Mouse (Mus musculus) thymus, adult 2 months (tissue): ENCODE results near the gene Ltbp2.

Source experiments
- CTCF ChIP-seq: fragments of 200-500 bp; IDR thresholded peaks from 2 replicates; pipeline ENCODE4 v1.5.1; 2012; ENCODE audit warnings: mild to moderate bottlenecking, control low read depth, low read length, moderate library complexity, borderline replicate concordance; ENCODE audit not compliant: control insufficient read depth, poor library complexity, insufficient read depth; ENCODE audit errors: extremely low read depth
- POLR2A ChIP-seq: fragments of 200-500 bp; IDR thresholded peaks from 2 replicates; pipeline ENCODE4 v1.6.1; 2012; ENCODE audit warnings: mild to moderate bottlenecking, low read length, control low read depth, moderate library complexity; ENCODE audit not compliant: control insufficient read depth, poor library complexity, insufficient read depth; ENCODE audit errors: extremely low read depth

DNA sequence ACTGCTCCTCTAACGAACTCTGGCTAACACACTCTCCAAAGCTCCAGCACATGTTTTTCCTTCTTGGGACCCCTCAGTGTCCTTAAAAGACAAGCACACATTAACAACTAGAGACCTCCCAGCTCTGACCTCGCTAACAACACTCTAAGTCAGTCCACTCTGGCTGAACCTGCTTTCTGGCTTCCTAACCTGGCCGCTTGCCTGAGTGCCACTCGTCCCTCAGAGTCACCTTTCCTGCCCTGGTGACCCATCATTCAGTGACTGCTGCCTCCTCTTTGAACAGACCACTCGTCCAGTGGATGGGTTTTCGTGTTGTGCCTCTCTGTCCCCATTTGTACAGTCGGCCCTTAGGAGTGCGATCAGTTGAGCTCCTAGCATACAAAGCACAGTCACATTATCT, 19.8 kb downstream of the Ltbp2 start:
- TF ChIP-seq CTCF, result no peak
- no peak for TF ChIP-seq POLR2A
